15 mouse cellular contexts compared by ENCODE assay signal in the genomic region with DNA sequence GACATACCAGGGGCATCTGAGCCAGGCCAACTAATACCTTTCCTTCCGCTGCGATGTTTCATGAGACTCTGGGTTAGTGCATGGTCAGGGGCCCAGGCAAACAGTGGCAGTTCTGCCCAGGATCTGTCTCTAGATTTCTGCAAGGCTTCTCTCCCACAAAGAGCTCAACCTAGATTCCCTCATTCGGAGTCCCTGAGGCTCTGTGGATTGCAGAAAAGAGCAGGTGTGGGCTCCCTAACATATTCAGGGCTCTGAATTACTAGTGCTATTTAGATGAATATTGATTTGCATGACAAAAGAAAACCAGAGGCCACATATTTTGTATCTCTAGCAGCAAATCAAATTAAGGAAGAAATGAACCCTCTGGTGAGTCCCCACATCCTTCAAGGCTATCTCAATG. TPM values are rescaled to one million over a fixed set of nuclear protein-coding genes. Genes with fewer than 3 reads are reported as not detected.
DNase-seq lines count a peak whose midpoint lies in the region; ATAC-seq and TF ChIP-seq lines count a peak whose summit lies in the region.
"Had no signal": no experiment of that assay in that cellular context is flagged by ENCODE, and none has a peak within 500 bp of the region (broad histone marks: within the 10 kb centered on the region; RNA-seq: fewer than 3 reads in every experiment).

No protein-coding gene starts in this region.

- peaks cover 4% of the 10 kb centered on the region; the same call in 1 of the 2 replicates for H3K9me3 ChIP-seq in hindbrain, embryonic 10.5 days
- no peaks in the 10 kb centered on the region for H3K9me3 ChIP-seq in hindbrain, postnatal 0 days (ENCODE audit: low read length)
- H3K9me3 ChIP-seq in G1E (replicated peaks), result no peaks in the 10 kb centered on the region
- no peaks in the 10 kb centered on the region for H3K9me3 ChIP-seq in forebrain, embryonic 14.5 days (replicated peaks; ENCODE audit: control insufficient read depth, low read length)
- H3K9me3 ChIP-seq in liver, embryonic 14.5 days (ENCODE audit: control insufficient read depth, low read length), result no peaks in the 10 kb centered on the region
- H3K9me3 ChIP-seq: heart, embryonic 12.5 days had no signal

- H3K27me3 ChIP-seq in hindbrain, embryonic 10.5 days (ENCODE audit: insufficient read depth, poor library complexity, severe bottlenecking), result no peaks in the 10 kb centered on the region
- no peaks in the 10 kb centered on the region for H3K27me3 ChIP-seq in hindbrain, postnatal 0 days (ENCODE audit: insufficient read depth, low read length)
- no peaks in the 10 kb centered on the region for H3K27me3 ChIP-seq in G1E (ENCODE audit: insufficient read depth, low read length)
- no peaks in the 10 kb centered on the region for H3K27me3 ChIP-seq in forebrain, embryonic 14.5 days (replicated peaks; ENCODE audit: control insufficient read depth, insufficient read depth, low read length)
- no peaks in the 10 kb centered on the region for H3K27me3 ChIP-seq in liver, embryonic 14.5 days (ENCODE audit: control insufficient read depth, insufficient read depth, low read length)
- H3K27me3 ChIP-seq: heart, embryonic 12.5 days had no signal

- H3K36me3 ChIP-seq in hindbrain, embryonic 10.5 days, result peaks cover 51% of the 10 kb centered on the region
- H3K36me3 ChIP-seq in hindbrain, postnatal 0 days (ENCODE audit: insufficient read depth, low read length), result peaks cover 15% of the 10 kb centered on the region
- peaks cover 84% of the 10 kb centered on the region for H3K36me3 ChIP-seq in G1E (replicated peaks)
- H3K36me3 ChIP-seq in forebrain, embryonic 14.5 days (ENCODE audit: control insufficient read depth, insufficient read depth, low read length), result peaks cover 26% of the 10 kb centered on the region
- H3K36me3 ChIP-seq in liver, embryonic 14.5 days (replicated peaks; ENCODE audit: control insufficient read depth, insufficient read depth, low read depth), result peaks cover 28% of the 10 kb centered on the region

- no peak for ATAC-seq in hindbrain, postnatal 0 days
- no peak for ATAC-seq in G1E (ENCODE audit: extremely low read depth, insufficient number of reproducible peaks, low FRiP score, poor library complexity, severe bottlenecking)
- ATAC-seq in forebrain, embryonic 14.5 days, result peak; percentile 63
- no peak for ATAC-seq in liver, embryonic 14.5 days (ENCODE audit: insufficient read depth)

- TF ChIP-seq CTCF in hindbrain, postnatal 0 days (IDR thresholded peaks at IDR 0.05; ENCODE audit: low read depth), result no peak
- no peak for TF ChIP-seq CTCF in G1E (IDR thresholded peaks at IDR 0.05; ENCODE audit: low read depth, low read length)
- TF ChIP-seq CTCF in liver, embryonic 14.5 days (IDR thresholded peaks at IDR 0.05; ENCODE audit: low read depth), result no peak

- H3K9ac ChIP-seq in hindbrain, postnatal 0 days (replicated peaks; ENCODE audit: low read length), result no peak overlapping the region
- H3K9ac ChIP-seq in forebrain, embryonic 14.5 days (ENCODE audit: low read length), result peak overlapping the region; percentile 21; the same call in 1 of the 2 replicates
- H3K9ac ChIP-seq in liver, embryonic 14.5 days (replicated peaks), result peak overlapping the region; percentile 28; the same call in 1 of the 2 replicates
- H3K9ac ChIP-seq: heart, embryonic 12.5 days had no signal

- 66% methylated on average over 3 of the region's 3 CpGs for WGBS in hindbrain, embryonic 10.5 days
- WGBS in hindbrain, postnatal 0 days, result 54% methylated on average over 3 of the region's 3 CpGs
- WGBS in forebrain, embryonic 14.5 days, result 16% methylated on average over 3 of the region's 3 CpGs
- WGBS in liver, embryonic 14.5 days (ENCODE audit: insufficient replicate concordance), result 69% methylated on average over 3 of the region's 3 CpGs

- no peak for TF ChIP-seq EP300 in liver, embryonic 14.5 days (IDR thresholded peaks at IDR 0.05; ENCODE audit: low read depth)

- peak overlapping the region; percentile 81 for H3K27ac ChIP-seq in hindbrain, embryonic 10.5 days
- no peak overlapping the region for H3K27ac ChIP-seq in hindbrain, postnatal 0 days
- peak overlapping the region; percentile 70 for H3K27ac ChIP-seq in forebrain, embryonic 14.5 days (ENCODE audit: low read depth, low read length)
- H3K27ac ChIP-seq in liver, embryonic 14.5 days, result peak overlapping the region; percentile 57

- H3K4me2 ChIP-seq in hindbrain, postnatal 0 days (ENCODE audit: low read depth, low read length), result no peak overlapping the region
- H3K4me2 ChIP-seq in forebrain, embryonic 14.5 days (ENCODE audit: low read length), result peak overlapping the region; percentile 14; the same call in 1 of the 2 replicates
- H3K4me2 ChIP-seq in liver, embryonic 14.5 days (ENCODE audit: low read depth), result peak overlapping the region; percentile 64
- H3K4me2 ChIP-seq: heart, embryonic 12.5 days had no signal

- no peak overlapping the region for H3K4me3 ChIP-seq in hindbrain, embryonic 10.5 days
- H3K4me3 ChIP-seq in hindbrain, postnatal 0 days (ENCODE audit: low read length), result no peak overlapping the region
- H3K4me3 ChIP-seq in G1E (ENCODE audit: low read depth, low read length), result peak overlapping the region; percentile 61; the same call in 1 of the 2 replicates
- no peak overlapping the region for H3K4me3 ChIP-seq in forebrain, embryonic 14.5 days (ENCODE audit: low read depth, low read length)
- no peak overlapping the region for H3K4me3 ChIP-seq in liver, embryonic 14.5 days (ENCODE audit: insufficient read depth in 1 of 2, low read depth in 2 of 2, low read length in 2 of 2)
- H3K4me3 ChIP-seq: heart, embryonic 12.5 days had no signal

- H3K4me1 ChIP-seq in hindbrain, embryonic 10.5 days (replicated peaks), result peaks cover 68% of the 10 kb centered on the region
- H3K4me1 ChIP-seq in hindbrain, postnatal 0 days (ENCODE audit: insufficient read depth, low read length), result peaks cover 12% of the 10 kb centered on the region
- peaks cover 92% of the 10 kb centered on the region for H3K4me1 ChIP-seq in G1E (ENCODE audit: insufficient read depth, low read depth, low read length)
- H3K4me1 ChIP-seq in forebrain, embryonic 14.5 days (ENCODE audit: control insufficient read depth, insufficient read depth, low read length), result peaks cover 36% of the 10 kb centered on the region
- H3K4me1 ChIP-seq in liver, embryonic 14.5 days (replicated peaks; ENCODE audit: control insufficient read depth in 2 of 2, insufficient read depth in 2 of 2, low read length in 1 of 2), result peaks cover 67 to 89% of the 10 kb centered on the region in 2 experiments

- no peak for DNase-seq in hindbrain, embryonic 10.5 days (ENCODE audit: low spot score)
- DNase-seq in hindbrain, postnatal 0 days (ENCODE audit: low spot score), result no peak
- no peak for DNase-seq in G1E (ENCODE audit: low spot score)
- peak; percentile 68 for DNase-seq in forebrain, embryonic 14.5 days (ENCODE audit: low spot score)
- no peak for DNase-seq in liver, embryonic 14.5 days (ENCODE audit: low read depth in 3 of 3, low spot score in 3 of 3)
- DNase-seq in kidney, postnatal 25 days, result no peak
- no peak for DNase-seq in left cerebral cortex, adult 8-10 months (ENCODE audit: low spot score in 2 of 2)
- DNase-seq in right cerebral cortex, postnatal 4 days, result no peak
- DNase-seq: adrenal gland, adult 8-10 months; cerebellum, adult 9-10 months; gastrocnemius, postnatal 10 days; kidney, adult 2 months; kidney, postnatal 4 days; right cerebral cortex, postnatal 25 days had no signal

RNA-seq across cellular contexts. Expression of gene Irs2, which starts 18.3 kb away (rescaled TPM):
- polyA plus RNA-seq in hindbrain, embryonic 10.5 days (2016; fragmentation: Nextera tagmentation; extraction: Ambion mirVana), result 4.9 and 6.0 TPM in 2 replicates
- 42.4 and 53.2 TPM in 2 replicates for total RNA-seq in hindbrain, postnatal 0 days (2014; rRNA removed)
- polyA plus RNA-seq in hindbrain, postnatal 0 days (2015; fragmentation: Nextera tagmentation; extraction: Ambion mirVana), result 6.3 and 7.3 TPM in 2 replicates
- total RNA-seq in G1E (2014; fragmentation: Nextera tagmentation), result 92.1 and 97.9 TPM in 2 replicates
- total RNA-seq in G1E (2017), result 15.6 and 17.4 TPM in 2 replicates
- polyA plus RNA-seq in G1E (2012), result 78.5 and 83.6 TPM in 2 replicates
- 3.9 and 4.0 TPM in 2 replicates for polyA plus RNA-seq in forebrain, embryonic 14.5 days (2014; fragmentation: Nextera tagmentation; extraction: Ambion mirVana)
- 4.7 and 5.4 TPM in 2 replicates for polyA plus RNA-seq in liver, embryonic 14.5 days (2012; rRNA removed)
- polyA plus RNA-seq in liver, embryonic 14.5 days (2014; fragmentation: Nextera tagmentation; extraction: Ambion mirVana), result 2.9 and 3.4 TPM in 2 replicates
- total RNA-seq in left cerebral cortex, adult 8-10 months (2022), result 10 to 100 TPM; 39.4 to 46.7 (median 43.6) TPM
